Mouse (Mus musculus): ENCODE measurements at regions not wholly inside any gene's neighbourhood (a gene's known extent, or its start where the extent isn't known, plus 50 kb on each side); places are given as distances from the start of the nearest gene placed in this dataset.

DNA sequence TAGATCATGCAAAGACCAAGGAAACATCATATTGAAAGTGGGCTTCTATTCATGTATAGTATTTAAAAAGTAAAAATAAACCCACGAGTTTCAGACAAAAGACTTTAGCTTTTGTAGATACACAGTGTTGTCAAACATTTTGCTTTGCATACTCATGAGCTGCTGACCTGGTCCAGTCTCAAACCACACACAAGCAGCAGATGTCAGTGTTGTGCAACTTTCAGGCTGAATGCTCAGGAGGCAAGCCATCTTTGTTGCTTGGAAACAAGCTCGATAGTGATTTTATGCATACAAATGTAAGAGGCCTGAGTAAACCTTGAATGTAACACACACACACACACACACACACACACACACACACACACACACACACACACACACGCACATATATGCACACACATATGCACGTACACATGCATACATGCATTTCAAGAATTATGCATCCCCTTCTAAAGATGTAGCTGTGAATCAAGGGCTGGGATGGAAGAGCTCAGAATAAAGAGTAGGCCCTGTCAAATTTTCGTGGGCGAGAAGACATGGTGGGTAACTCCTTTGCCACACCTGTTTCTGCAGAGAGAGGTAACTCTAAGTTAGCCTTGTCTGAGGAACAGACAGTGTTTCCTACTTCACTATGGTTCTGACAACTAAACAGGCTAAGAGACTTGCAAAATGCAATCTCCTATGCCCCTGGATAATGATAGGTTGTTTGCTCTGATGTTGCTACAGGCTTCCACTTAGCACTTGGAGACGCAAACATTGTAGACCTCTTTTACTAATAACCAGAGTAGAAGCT lies 498.5 kb downstream of the Tox3 start:
- TF ChIP-seq TAL1 (IDR thresholded peaks at IDR 0.05; ENCODE audit: low read length) (no peak), GATA1 (IDR thresholded peaks at IDR 0.05; ENCODE audit: low read length) (no peak)

Data from erythroblast, embryonic 14.5 days (primary cell).